Mouse (Mus musculus) embryo, embryonic 11 days (tissue): ENCODE measurements around the gene Faiml.
A peak's percentile ranks its signal among the peaks of the same experiment; 100 is the strongest.

Experiments used
- DNase-seq: peaks from one replicate; pipeline ENCODE4 v3.0.0-alpha.2; 2015

Faiml gene

GRCm38 (mm10) chr9:99237139-99237538 is at the start of gene Faiml:
Gene Faiml (minus strand): TSS chr9:99237239.
- no peak for DNase-seq

- no peak for DNase-seq
Measured at GRCm38 (mm10) chr9:99258891-99259290, 21.9 kb upstream of the Faiml start.

GRCm38 (mm10) chr9:99256821-99257220 is 19.8 kb upstream of the Faiml start:
- DNase-seq: no peak

- no peak for DNase-seq
Measured at GRCm38 (mm10) chr9:99256206-99256605, 19.2 kb upstream of the Faiml start.

- no peak for DNase-seq
Measured at GRCm38 (mm10) chr9:99253861-99254260, 16.8 kb upstream of the Faiml start.

- DNase-seq: no peak
Measured at GRCm38 (mm10) chr9:99248906-99249305, 11.9 kb upstream of the Faiml start.

- peak; percentile 14 for DNase-seq
Measured at GRCm38 (mm10) chr9:99248304-99248703, 11.3 kb upstream of the Faiml start.

GRCm38 (mm10) chr9:99243895-99244293 is 6.9 kb upstream of the Faiml start:
- peak; percentile 17 for DNase-seq

GRCm38 (mm10) chr9:99243190-99243894 is 6.3 kb upstream of the Faiml start, which contains the start of gene Cep70:
Gene Cep70 (plus strand): TSS chr9:99243367.
- peak; percentile 99 for DNase-seq

GRCm38 (mm10) chr9:99242533-99243189 is 5.6 kb upstream of the Faiml start:
- DNase-seq: peak; percentile 13

- DNase-seq: peak; percentile 83
Measured at GRCm38 (mm10) chr9:99242035-99242434, 5.0 kb upstream of the Faiml start.

GRCm38 (mm10) chr9:99240571-99240970 is 3.5 kb upstream of the Faiml start:
- no peak for DNase-seq

- no peak for DNase-seq
Measured at GRCm38 (mm10) chr9:99239256-99239655, 2.2 kb upstream of the Faiml start.

GRCm38 (mm10) chr9:99238276-99238675 is 1.2 kb upstream of the Faiml start:
- no peak for DNase-seq

GRCm38 (mm10) chr9:99229450-99229849 is 7.6 kb downstream of the Faiml start:
- DNase-seq: no peak

GRCm38 (mm10) chr9:99224583-99224982 is 12.5 kb downstream of the Faiml start:
- no peak for DNase-seq

GRCm38 (mm10) chr9:99221636-99222035 is 15.4 kb downstream of the Faiml start:
- DNase-seq: no peak

GRCm38 (mm10) chr9:99217999-99218719 is 18.9 kb downstream of the Faiml start:
- peak; percentile 82 for DNase-seq

- no peak for DNase-seq
Measured at GRCm38 (mm10) chr9:99216182-99216581, 20.9 kb downstream of the Faiml start.

- DNase-seq: no peak
Measured at GRCm38 (mm10) chr9:99212643-99213042, 24.4 kb downstream of the Faiml start.

- no peak for DNase-seq
Measured at GRCm38 (mm10) chr9:99183043-99183670, 53.9 kb downstream of the Faiml start.

- no peak for DNase-seq
Measured at GRCm38 (mm10) chr9:99182121-99182520, 54.9 kb downstream of the Faiml start.

GRCm38 (mm10) chr9:99180272-99180671 is 56.8 kb downstream of the Faiml start:
- DNase-seq: no peak
